Mouse (Mus musculus) embryo, embryonic 10 days (tissue): ENCODE data around the gene Sgca.
"Not testable (repeated sequence)": the region's sequence is repeated elsewhere in the genome, so short reads cannot be mapped to it uniquely, and the experiment has no call there.

ENCODE experiments used
- DNase-seq: peaks from one replicate; pipeline ENCODE4 v3.0.0-alpha.2; 2015; ENCODE audit warnings: low spot score

Gene Sgca

DNA sequence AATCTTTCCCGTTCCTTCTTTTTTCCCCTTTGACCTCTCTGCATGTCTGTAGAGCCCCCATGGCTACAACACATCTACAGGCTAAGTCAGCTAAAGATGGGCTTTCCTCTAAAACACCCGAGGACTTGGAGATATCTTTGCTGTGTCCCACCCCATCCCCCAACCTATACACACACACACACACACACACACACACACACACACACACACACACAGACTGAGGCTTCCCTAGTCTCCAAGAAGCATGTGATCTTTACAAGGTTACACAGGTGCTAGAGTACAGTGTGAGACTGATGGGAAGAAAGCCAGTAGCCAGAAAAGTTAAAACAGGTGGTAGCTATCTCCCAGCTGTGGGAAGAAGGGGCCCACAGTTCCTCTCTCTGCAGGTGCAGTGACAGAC lies 10.3 kb upstream of the Sgca start:
- DNase-seq = no peak

DNA sequence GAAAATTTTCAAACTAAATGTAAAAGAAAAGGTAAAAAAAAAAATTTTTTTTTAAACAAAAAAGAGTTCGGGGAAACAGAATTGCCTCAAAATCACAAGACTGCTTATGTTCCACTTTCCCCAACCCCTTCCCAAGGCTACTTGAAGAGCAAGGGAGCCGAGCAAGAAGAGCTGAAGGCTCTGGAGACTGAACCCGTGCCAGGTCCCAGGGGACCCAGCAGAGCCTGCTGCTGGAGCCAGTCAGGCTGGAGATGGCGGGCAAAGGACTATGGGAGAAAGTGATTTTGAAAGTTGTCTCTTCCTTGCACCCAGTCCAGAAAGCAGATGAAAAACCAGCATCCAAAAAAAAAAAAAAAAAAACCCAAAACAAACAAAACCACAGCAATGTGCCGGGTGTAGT lies 9.7 kb upstream of the Sgca start:
- no peak for DNase-seq

DNA sequence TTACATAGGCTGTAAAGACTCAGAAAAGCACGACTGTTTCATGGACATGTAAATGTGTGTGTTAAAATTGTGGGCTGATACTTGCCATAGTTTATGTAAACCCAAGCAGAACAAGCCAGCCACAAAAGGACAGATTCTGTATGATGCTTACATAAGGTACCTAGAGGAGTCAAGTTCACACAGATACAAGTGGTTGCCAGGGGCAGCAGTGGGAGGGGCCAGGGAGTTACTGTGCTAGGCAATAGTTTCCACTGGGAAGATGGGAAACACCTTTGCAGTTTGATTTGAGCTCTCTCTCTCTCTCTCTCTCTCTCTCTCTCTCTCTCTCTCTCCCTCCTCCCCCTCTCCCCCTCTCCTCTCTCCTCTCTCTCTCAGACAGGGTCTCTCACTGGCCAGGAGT lies 9.0 kb upstream of the Sgca start:
- no peak for DNase-seq

DNA sequence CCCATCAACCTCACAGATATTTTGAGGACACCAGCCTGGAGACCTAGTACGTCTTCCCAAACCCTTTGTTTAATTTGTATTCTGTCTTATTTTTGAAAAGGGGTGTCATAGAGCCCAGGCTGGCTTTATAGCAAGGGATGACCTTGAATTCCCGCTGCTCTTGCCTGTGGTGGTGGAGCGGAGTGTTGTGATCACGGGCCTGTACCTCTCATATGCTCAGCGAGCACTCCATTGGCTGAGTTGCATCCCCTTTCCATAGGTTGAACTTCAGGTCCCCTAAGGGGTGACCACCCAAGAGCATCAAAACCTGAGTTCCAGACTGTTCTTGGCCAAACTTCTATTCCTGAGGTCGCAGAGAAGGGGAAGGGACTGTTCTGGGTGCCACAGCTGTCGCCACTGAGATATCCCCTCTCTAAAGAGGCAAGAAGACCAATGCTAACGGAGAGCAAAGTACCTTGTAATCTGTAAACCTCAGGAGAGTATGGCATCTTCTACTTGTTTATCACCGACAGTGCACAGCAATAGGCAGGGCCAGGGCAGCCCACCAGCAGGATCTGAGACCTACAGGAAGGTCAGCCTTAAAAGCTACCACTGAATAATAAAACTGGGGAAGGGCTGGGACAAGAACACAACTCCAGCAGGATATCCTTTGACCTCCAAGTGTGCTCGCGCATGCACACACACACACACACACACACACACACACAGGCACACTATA lies 3.5 kb upstream of the Sgca start:
- DNase-seq = no peak

DNA sequence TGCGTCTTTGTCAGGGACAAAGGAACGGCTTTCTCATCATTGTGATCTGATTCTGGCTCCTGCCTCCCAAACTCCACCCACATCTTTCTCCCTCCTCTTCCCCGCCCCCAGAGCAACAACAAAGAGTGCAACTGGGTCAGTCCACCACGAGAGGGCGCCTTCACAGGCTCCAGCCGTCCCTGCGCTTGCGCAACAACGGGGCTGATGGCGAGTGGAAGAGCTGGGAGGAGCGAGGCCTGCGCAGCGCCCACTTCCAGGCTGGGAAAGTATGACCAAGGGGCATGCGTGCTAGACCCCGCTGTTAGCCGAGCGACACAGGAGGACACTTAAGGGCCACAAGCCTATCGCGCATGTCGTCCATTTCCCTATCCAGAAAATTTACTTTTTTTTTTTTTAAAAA lies 2.8 kb upstream of the Sgca start:
- DNase-seq = peak; percentile 97

DNA sequence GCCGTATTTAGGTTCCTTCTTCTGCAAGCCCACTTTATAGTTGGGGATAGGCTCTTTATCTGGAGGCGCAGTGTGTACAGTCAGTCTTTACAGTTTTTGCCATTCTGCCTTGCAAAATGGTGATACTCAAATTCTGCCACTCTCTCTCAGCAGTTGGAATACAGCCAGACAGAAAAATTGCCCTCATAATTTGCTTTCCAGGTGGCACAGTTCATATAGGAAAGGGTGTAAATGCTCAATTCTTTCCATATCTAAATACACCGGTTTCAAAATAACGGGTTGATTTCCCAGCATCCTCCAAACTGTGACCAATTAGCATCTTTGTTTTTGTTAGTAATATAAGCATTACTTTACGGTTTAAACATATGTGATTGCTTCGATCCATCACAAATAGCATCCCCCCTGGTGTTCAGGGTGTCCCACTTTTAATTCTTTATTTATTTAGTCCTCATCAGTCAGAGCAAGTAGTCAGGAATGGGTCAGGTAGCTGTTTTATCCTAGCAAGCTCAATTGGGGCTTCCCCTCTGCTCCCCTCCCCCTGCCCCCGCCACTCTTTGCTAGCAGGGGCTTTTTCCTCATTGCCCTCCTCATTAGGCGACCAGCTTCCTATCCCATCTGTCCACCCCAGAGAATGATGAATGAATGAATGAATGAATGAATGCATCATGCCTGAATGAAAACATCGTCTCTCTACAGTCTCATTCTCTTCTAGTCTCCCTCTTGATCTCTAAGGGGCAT lies 2.2 kb upstream of the Sgca start:
- no peak for DNase-seq

DNA sequence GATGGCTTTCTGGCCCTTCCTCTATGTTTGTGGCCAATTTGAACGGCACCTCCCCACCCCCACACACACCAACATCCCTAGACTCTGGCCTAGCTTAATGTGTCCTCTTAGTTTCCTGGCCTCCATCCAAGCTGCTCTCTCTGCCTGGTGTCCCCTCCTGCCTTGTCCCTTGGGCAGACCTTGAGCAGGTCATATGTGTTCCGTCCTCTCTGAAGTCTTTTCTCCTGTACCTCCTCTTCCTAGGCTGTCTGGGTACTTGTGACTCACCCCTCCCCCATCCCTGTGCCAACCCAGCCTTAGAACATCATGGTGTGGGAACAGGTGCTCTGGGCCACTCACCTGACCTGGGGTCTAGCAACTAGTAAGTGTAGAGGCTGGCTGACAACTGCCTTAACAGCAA lies 1.2 kb downstream of the Sgca start:
- DNase-seq = no peak

DNA sequence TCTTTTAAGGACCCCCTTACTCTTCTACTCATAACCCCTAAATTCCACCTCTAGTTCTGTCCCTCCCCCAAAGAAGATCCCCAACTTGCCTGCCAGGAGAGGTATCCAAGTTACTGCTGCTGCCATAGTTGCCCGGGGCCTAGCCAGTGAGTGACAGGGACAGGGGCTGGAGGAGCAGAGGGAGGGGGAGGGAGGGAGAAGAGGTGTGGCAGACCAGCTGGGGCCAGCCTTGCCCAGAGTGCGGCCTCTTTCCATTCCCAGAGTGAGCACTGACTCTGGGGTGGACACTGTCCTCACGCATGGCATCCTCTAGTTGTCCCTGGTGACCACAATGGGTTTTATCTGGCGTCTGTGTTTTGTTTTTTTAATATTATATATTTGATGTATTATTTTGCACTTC lies 2.8 kb downstream of the Sgca start:
- no peak for DNase-seq

DNA sequence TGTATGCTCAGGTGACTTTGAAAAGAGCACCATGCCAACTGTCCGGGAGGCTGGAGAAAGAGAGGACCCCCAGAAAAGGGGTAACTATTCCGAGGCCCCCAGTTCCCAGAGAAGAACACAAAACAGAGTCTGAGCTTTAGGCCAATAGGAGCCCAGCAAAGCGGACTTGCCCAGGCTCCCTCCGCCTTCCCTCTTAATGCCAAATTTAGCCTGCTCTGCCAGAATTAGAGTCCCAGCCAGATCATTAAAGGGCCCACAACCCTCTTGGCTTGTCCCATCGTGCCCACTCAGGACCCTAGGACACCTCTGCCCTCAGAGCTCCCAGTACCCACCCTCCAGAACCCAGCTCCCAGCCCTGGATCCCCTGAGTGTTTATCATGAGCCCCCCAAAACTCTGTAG lies 3.2 kb downstream of the Sgca start:
- no peak for DNase-seq

DNA sequence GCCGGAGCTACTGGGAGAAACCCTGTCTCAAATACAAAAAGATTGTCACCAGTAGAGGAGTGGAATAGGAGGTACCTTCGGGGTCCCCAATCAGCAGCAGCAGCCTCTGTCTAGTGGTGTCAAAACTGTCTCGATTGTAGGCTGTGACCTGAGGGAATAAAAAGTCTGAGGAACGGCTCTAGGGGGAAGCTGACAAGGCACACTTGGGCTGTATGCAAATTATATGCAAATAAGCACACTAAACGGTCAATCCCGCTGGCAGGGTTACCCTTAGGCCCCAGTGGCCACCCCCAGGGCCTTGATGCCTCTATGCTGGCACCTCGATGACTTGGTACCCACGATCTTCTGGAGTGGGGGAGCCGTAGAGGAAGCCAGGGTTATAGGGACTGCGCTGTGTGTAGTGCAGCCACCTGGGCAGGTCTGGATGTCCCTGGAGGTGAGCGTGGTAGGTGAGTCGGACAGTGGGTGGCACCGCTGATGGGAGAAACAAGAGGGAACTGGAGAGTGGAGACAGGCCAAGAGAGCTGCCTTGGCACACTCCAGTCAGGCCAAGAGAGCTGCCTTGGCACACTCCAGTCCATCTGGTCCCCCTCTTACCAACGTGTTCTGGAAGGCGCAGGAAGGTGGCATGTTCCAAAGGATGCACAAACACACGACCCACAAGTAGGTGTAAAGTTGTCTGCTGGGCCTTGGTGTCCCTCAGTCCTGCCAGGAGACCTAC lies 4.1 kb downstream of the Sgca start:
- DNase-seq = no peak

DNA sequence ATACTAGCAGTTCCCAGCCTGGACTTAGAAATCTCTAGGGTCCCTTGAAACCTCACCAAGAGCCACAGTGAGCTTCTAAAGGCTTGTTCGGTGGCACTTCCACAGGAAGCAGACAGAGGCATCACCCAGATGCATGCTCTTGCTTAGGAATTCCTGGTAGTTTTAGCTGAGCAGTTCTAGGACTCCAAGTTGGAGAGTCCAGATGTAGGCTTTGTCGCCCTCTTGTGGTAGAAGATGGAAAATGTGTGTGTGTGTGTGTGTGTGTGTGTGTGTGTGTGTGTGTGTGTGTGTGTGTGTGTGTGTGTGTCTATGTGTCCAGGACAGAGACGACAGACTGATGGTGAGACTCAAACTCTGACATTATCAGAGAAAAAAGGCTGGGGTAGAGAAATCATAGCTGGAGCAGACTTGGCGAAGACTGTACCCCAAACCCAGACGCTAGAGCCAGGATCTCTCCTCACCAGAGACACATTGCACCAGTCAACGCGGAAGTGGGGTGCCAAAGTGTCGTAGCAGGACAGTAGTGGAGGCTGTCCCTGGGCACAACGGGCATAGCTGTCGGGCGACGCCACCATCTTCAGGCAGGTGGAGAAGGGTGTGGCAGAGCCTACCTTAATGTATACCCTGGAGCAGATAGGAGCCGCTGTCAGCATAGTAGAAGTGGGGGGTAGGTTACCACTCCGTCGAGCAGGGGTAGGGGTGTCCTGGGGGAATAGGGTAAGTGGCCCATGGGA lies 5.8 kb downstream of the Sgca start:
- peak; percentile 79 for DNase-seq

DNA sequence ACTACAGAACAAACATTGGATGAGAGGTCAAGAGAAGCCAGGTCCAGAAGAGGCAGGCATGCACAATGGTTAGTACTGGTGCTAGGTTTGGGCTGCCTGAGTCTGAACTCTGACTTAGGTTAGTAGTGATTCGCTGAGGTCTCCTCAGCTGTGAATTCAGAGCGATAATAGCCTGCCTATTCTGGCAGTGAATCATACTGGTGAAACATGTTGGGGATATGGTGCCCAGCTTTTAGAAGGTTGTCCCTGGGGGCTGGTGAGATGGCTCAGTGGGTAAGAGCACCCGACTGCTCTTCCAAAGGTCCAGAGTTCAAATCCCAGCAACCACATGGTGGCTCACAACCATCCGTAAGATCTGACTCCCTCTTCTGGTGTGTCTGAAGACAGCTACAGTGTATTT lies 6.4 kb downstream of the Sgca start:
- not testable (repeated sequence) for DNase-seq

DNA sequence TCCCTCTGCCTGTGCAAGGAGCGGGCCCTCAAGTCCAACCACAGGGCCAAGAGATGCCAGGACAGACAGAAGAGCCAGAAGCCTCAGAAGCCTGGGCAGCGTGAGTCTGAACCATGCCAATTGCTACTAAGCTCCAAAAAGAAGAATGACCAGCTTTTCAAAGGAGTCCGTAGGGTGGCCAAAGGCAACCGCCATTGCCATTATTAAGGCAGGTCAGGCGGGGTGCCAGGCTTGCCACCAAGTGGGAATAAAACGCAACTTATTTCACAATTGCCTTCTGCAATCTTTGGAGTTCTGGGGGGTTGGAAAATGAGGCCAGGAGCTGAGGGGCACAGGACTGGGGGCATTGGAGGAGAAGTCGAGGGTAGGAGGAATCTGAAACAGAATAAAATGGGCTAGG lies 7.9 kb downstream of the Sgca start:
- DNase-seq = no peak

DNA sequence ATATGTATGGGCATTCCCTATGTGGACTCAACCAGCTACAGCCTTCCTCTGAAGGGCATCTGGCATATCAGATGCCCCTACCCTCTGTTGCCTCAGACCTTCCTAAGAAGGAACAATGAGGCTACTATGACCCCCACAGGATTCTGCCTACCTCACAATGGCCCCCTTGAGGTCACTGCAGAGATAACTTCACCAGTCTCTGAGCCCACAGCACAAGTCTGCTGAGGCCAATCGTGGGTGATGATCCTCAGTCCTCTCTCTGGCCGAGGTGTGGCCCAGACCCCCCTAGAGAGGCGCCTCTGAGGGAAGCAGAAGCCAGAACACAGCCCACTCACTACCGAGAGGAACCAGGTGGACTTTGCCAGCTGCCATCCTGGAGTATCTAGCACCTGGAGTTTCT lies 8.7 kb downstream of the Sgca start, which contains the start of gene Hils1:
Gene Hils1, plus strand, starts transcription at position 175 of the 400 bp plus-strand sequence.
- DNase-seq = no peak

DNA sequence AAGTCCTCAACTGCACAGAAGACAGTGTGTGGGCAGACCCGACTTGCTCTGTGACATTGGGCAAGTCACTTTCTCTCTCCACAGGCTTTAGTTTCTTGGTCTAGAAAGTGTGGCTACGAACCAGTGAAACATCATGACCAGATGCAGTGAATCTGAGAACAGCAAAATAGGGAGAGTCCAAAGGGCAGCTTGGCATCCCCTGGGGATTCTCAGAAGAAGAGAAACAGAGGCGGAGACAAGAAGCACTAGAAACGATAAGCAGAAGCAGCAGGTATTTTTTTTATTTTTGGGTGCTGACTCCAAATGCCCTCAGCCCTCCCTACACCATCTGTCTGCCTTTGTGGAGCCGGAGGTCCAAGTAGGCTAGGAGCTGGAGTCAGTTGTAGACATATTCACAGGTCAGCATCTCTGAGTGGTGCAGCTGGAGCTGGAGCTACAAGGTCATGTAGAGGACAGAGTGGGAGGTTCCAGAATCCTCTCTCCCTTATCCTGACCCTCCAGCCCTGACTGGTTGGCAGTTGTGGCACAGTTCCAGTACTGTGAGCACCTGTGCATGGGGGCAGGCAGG lies 13.5 kb downstream of the Sgca start:
- DNase-seq = no peak

DNA sequence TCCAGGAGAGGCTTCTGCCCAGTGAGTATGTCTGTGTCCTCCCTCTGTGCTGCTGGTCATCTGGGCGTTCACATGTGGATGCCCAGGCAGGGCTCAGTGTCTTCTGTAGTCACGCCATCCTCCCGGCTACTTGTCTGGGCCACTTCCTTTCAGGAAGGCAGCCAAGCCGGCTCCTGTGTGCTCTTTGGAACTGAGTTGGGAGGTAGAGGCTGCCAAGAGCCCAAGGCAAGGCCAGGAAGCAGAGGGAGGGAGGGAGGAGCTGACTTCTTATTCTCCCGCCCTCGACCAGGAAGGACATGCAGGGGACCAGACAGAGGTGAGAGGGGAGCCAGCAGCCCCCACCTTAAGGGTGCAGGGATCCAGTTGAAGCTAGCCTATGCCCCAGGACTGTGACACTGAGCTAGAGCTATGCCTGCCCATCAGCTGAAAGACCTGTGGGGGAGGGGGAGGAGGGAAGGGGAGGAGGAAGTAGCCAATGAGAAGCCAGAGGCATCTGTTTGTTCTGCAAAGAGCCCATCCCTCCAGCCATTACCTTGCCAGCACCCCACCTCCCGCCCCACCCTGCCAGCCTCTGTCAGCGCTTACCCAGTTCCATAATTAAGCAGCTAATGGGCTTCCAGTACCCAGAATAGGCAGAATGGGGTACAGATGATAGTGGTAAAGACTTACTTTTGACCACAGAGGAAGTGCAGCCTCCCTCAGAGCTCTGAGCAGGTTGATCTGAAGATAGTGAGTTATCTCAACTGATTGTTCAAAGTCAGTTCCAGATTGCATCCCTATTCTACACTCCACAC lies 17.9 kb downstream of the Sgca start:
- DNase-seq = peak; percentile 16

DNA sequence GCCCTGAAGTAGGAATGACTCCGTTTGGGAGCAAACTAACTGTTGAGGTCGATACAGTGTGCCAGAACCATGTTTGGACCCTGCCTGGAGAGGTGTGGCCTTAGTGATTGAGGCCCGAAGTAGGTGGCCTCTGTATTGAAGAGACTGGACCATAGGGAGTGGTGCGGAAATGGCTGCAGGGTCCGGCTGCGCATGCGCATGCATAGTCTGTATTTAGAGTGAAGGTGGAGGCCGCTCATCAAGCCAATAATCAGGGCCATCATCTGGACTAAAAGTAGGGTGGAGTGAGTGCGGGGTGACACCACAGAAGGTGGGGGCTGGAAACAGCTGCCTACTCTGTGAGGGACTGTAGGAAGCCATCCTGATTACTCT lies 18.4 kb downstream of the Sgca start:
- DNase-seq = no peak

DNA sequence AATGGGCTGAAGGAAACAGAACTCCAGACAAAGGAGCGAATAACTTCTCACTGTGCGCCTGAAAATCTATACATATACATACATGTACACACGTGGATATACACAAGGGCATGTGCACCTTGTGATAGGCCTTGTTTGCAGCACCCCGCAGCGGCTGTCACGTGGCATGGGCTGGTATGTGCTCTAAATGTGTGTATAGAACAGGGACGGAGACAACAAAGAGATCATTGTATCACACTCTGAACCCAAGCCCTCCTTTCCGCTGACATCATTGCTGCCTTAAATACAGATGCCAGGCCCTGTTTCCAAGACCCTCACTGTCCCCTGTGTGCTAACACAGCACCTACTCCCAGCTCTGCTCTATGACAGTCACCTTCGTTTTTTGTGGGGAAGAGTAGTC lies 21.0 kb downstream of the Sgca start:
- DNase-seq = peak; percentile 39

DNA sequence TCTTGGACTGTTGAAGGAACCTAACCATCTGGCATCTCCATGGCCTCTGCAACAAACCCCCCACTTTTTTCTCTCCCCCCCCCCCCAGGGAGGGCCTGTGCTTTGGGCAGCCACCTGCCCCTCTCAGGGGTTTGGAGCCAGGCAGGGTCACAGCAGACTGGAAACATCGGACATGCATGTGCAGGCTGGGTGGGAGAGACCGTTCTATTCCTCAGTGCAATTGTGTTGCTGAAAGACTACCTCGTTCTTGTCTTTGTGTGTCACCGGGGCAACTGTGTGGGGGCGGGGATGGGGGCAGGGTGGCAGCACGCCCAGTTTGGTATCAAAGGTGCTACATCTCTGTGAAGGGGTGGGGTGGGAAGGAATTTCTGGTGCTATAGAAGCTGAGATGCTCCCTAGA lies 24.0 kb downstream of the Sgca start:
- DNase-seq = no peak

DNA sequence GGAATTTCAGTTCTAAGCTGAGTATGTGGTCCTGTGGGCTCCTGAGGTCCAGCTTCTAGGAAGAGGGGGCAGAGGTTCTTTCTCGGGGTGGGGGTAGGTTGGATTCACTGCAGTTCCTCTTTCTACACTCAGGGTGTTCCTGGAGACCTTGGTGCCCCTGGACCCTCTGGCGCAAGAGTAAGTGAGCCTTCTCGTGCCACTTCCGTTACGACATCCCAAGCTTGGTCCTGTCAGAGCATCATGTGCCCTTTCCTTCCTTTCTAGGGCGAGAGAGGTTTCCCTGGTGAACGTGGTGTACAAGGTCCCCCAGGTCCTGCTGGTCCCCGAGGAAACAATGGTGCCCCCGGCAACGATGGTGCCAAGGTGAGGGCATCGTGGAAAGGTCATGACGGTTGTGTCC lies 30.9 kb downstream of the Sgca start:
- DNase-seq = no peak

DNA sequence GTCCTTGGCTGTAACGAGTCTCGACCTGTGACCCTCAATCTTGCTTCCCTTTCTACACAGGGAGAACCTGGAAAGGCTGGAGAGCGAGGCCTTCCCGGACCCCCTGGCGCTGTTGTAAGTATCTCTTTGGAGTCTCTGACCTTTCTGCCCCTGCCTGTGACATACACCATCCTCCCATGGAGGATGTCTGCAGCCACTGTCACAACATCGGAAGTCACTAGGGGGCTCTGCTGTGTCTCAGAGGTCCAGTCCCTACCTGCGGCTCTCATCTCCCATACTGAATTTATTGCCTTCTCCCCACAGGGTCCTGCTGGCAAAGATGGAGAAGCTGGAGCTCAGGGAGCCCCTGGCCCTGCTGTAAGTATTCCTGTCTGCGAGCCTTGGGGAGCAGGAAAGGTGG lies 31.8 kb downstream of the Sgca start:
- no peak for DNase-seq
